Mouse (Mus musculus) CH12.LX (cell line): ENCODE measurements around the gene Olfr1393.

Experiments
- BHLHE40 ChIP-seq: IDR thresholded peaks from 2 replicates; pipeline ENCODE4 v1.6.1; 2011; ENCODE audit warnings: mild to moderate bottlenecking, low read depth, low read length, improper control_type of control experiment
- CTCF ChIP-seq, 2 experiments: IDR thresholded peaks in 1 of 2; conservative IDR thresholded peaks in 1 of 2; 2 replicates each; pipeline ENCODE4 v1.5.1; 2011 to 2012; ENCODE audit warnings: low read depth in 2 of 2, low read length in 2 of 2, improper control_type of control experiment in 1 of 2, inconsistent platforms in 1 of 2, mild to moderate bottlenecking in 1 of 2, moderate library complexity in 1 of 2
- ETS1 ChIP-seq: conservative IDR thresholded peaks from 2 replicates; pipeline ENCODE4 v1.6.1; 2012; ENCODE audit warnings: low read depth, mild to moderate bottlenecking, inconsistent platforms, low read length, improper control_type of control experiment, moderate library complexity
- HCFC1 ChIP-seq: IDR thresholded peaks from 2 replicates; pipeline ENCODE4 v1.6.1; 2012; ENCODE audit warnings: low read depth, mild to moderate bottlenecking, inconsistent platforms, low read length, improper control_type of control experiment
- KAT2A ChIP-seq: IDR thresholded peaks from 2 replicates; pipeline ENCODE4 v1.6.1; 2012; ENCODE audit warnings: low read length, improper control_type of control experiment, inconsistent platforms; ENCODE audit not compliant: insufficient replicate concordance
- MAFK ChIP-seq: IDR thresholded peaks from 2 replicates; pipeline ENCODE4 v1.6.1; 2011; ENCODE audit warnings: low read length, improper control_type of control experiment; ENCODE audit not compliant: insufficient replicate concordance
- MAZ ChIP-seq: IDR thresholded peaks from 2 replicates; pipeline ENCODE4 v1.6.1; 2012; ENCODE audit warnings: low read depth, mild to moderate bottlenecking, inconsistent platforms, low read length, improper control_type of control experiment, moderate library complexity
- MEF2A ChIP-seq: IDR thresholded peaks from 2 replicates; pipeline ENCODE4 v1.6.1; 2014; ENCODE audit warnings: low read depth, mild to moderate bottlenecking, inconsistent platforms, low read length, improper control_type of control experiment, borderline replicate concordance
- POLR2A ChIP-seq: IDR thresholded peaks from 2 replicates; pipeline ENCODE4 v1.6.1; 2011; ENCODE audit warnings: low read depth, mild to moderate bottlenecking, improper control_type of control experiment, low read length
- RCOR1 ChIP-seq: conservative IDR thresholded peaks from 2 replicates; pipeline ENCODE4 v1.6.1; 2012; ENCODE audit warnings: low read depth, mild to moderate bottlenecking, inconsistent platforms, low read length, improper control_type of control experiment
- TBP ChIP-seq: conservative IDR thresholded peaks from 2 replicates; pipeline ENCODE4 v1.6.1; 2011; ENCODE audit warnings: low read depth, low read length, improper control_type of control experiment
- TCF12 ChIP-seq: IDR thresholded peaks from 2 replicates; pipeline ENCODE4 v1.6.1; 2014; ENCODE audit warnings: low read depth, mild to moderate bottlenecking, inconsistent platforms, low read length, improper control_type of control experiment
- USF1 ChIP-seq: IDR thresholded peaks from 2 replicates; pipeline ENCODE4 v1.6.1; 2014; ENCODE audit warnings: low read depth, mild to moderate bottlenecking, inconsistent platforms, low read length, improper control_type of control experiment
- USF2 ChIP-seq: conservative IDR thresholded peaks from 2 replicates; pipeline ENCODE4 v1.6.1; 2011; ENCODE audit warnings: low read depth, low read length, improper control_type of control experiment

DNA sequence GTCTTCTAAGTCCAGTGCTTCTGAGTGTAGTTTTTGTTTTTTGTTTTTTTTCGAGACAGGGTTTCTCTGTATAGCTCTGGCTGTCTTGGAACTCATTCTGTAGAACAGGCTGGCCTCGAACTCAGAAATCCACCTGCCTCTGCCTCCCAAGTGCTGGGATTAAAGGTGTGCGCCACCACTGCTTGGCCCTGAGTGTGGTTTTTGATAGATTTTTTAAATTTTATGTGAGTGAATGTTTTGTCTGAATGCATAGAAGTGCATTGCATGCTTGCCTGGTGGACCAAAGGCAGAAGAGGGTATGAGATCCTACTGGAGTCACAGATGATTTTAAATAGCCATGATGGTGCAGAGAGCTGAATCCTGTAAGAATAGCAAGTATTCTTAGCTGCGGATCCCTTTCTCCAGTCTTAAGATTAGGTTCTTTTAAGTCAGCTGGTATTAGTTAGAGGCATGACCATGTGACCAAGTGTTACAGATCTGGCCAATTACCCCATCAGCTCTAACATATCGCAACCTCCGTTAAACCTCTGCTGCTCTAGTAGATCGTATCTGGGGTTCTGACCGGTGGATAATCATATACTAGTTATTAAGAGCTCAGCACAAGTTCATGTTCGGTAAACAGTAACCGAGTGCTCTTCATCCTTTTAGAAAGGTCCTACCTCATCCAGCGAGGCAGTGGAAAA, 35.0 kb upstream of the Olfr1393 start:
- no peak for TF ChIP-seq USF1
- no peak for TF ChIP-seq CTCF (conservative IDR thresholded peaks at IDR 0.05 in 1 of 2, IDR thresholded peaks at IDR 0.05 in 1 of 2; ENCODE audit: low read depth in 2 of 2, low read length in 2 of 2)
- no peak for TF ChIP-seq MAFK
- no peak for TF ChIP-seq TCF12
- no peak for TF ChIP-seq BHLHE40
- TF ChIP-seq POLR2A = no peak
- TF ChIP-seq KAT2A = no peak
- no peak for TF ChIP-seq MEF2A
- no peak for TF ChIP-seq HCFC1
- TF ChIP-seq TBP = no peak
- no peak for TF ChIP-seq MAZ
- no peak for TF ChIP-seq USF2
- no peak for TF ChIP-seq RCOR1
- no peak for TF ChIP-seq ETS1
